Mouse (Mus musculus): ENCODE results near the gene Sik1. TPM values are rescaled to one million over a fixed set of nuclear protein-coding genes. Genes with fewer than 3 reads are reported as not detected.

Sik1 gene
- polyA plus RNA-seq, 1 experiment from 2014 or later = 5.3 TPM

DNA sequence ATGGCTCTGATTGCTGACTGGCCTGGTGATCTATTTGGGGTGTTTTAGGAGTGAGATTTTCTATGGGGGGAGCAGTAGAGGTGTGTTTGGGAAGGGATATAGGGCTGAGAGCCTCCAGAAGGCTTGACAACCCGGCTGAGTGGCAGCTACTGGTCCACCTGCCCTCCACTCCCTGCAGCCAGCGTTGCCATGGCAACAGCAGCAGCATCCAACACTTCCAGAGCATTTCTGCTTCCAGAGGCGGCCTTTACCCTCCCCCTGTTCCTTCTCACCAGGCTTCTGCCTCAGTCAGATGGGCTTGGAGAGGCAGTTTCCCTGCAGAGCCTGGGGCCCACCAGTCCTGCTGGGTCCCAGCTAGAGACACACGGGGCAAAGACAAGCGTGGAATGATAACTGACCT is 38.4 kb downstream of the Sik1 start:
- Histone ChIP-seq H3K27me3 (no peaks in the 10 kb centered on the region), H3K4me2 (no peak overlapping the region), H3K9me3 (replicated peaks) (no peaks in the 10 kb centered on the region), H3K27ac (replicated peaks) (no peak overlapping the region), H3K4me3 (replicated peaks) (no peak overlapping the region), H3K9ac (no peak overlapping the region), H3K36me3 (replicated peaks) (no peaks in the 10 kb centered on the region), H3K4me1 (replicated peaks) (peaks cover 12% of the 10 kb centered on the region)
- ATAC-seq (ENCODE audit: insufficient read depth) = no peak
- WGBS (ENCODE audit: insufficient replicate concordance) = 39% methylated on average over 5 of the region's 5 CpGs

GRCm38 (mm10) chr17:31814848-31815247 is 40.8 kb downstream of the Sik1 start:
- no peaks in the 10 kb centered on the region for H3K9me3 ChIP-seq (replicated peaks)
- no peaks in the 10 kb centered on the region for H3K36me3 ChIP-seq (replicated peaks)
- H3K27ac ChIP-seq (replicated peaks) = no peak overlapping the region
- no peaks in the 10 kb centered on the region for H3K4me1 ChIP-seq (replicated peaks)
- no peaks in the 10 kb centered on the region for H3K27me3 ChIP-seq
- no peak for ATAC-seq (ENCODE audit: insufficient read depth)
- H3K4me3 ChIP-seq (replicated peaks) = no peak overlapping the region
- no peak overlapping the region for H3K4me2 ChIP-seq
- 63% methylated on average over 1 of the region's 1 CpGs for WGBS (ENCODE audit: insufficient replicate concordance)
- H3K9ac ChIP-seq = no peak overlapping the region

DNA sequence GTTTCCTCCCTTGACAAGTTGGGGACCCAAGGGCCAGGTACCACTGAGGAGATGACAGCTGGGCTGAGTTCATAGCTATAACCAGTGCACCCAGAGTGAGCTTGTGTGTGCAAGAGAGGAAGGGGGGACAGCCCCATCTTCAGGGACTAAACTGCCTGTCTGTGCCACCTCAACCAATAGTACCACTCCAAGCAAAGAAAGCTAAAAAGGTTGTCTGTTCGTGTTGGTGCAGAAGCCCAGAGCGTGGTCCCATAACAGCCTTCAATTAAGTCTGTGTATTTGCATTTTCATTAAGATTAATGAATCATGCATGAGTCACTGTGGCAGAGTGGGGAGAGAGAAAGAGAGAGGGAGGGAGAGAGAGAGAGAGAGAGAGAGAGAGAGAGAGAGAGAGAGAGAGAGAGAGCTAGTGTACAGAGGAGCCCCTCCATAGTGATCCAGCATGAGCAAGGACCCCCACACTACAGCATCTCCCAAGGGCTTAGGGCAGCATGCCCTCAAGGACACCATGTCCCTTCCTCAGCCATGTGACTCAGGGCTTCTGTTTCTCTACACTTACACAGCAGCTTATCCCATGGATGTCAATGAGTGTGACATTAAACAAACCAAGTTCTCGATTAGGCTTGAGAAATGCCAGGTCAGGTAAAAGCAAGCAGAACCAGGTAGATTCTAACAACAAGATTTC is 41.5 kb downstream of the Sik1 start:
- H3K27ac ChIP-seq (replicated peaks) = no peak overlapping the region
- H3K9ac ChIP-seq = no peak overlapping the region
- no peaks in the 10 kb centered on the region for H3K27me3 ChIP-seq
- no peak overlapping the region for H3K4me3 ChIP-seq (replicated peaks)
- no peaks in the 10 kb centered on the region for H3K4me1 ChIP-seq (replicated peaks)
- no peaks in the 10 kb centered on the region for H3K9me3 ChIP-seq (replicated peaks)
- H3K4me2 ChIP-seq = no peak overlapping the region
- WGBS (ENCODE audit: insufficient replicate concordance) = 55% methylated on average over 3 of the region's 3 CpGs
- no peaks in the 10 kb centered on the region for H3K36me3 ChIP-seq (replicated peaks)
- ATAC-seq (ENCODE audit: insufficient read depth) = no peak

GRCm38 (mm10) chr17:31811333-31811732 is 44.3 kb downstream of the Sik1 start:
- 49% methylated on average over 4 of the region's 4 CpGs for WGBS (ENCODE audit: insufficient replicate concordance)
- no peak overlapping the region for H3K27ac ChIP-seq (replicated peaks)
- H3K4me3 ChIP-seq (replicated peaks) = no peak overlapping the region
- no peak overlapping the region for H3K9ac ChIP-seq
- ATAC-seq (ENCODE audit: insufficient read depth) = no peak
- no peaks in the 10 kb centered on the region for H3K4me1 ChIP-seq (replicated peaks)
- H3K27me3 ChIP-seq = no peaks in the 10 kb centered on the region
- H3K36me3 ChIP-seq (replicated peaks) = no peaks in the 10 kb centered on the region
- no peaks in the 10 kb centered on the region for H3K9me3 ChIP-seq (replicated peaks)
- no peak overlapping the region for H3K4me2 ChIP-seq

- no peak overlapping the region for H3K4me2 ChIP-seq
- no peaks in the 10 kb centered on the region for H3K9me3 ChIP-seq (replicated peaks)
- H3K9ac ChIP-seq = no peak overlapping the region
- 0 out of 2 replicates have a peak, but pooled peaks cover 3% of the 10 kb centered on the region for H3K4me1 ChIP-seq (replicated peaks)
- no peaks in the 10 kb centered on the region for H3K27me3 ChIP-seq
- no peak overlapping the region for H3K4me3 ChIP-seq (replicated peaks)
- no peaks in the 10 kb centered on the region for H3K36me3 ChIP-seq (replicated peaks)
- WGBS (ENCODE audit: insufficient replicate concordance) = 60% methylated on average over 19 of the region's 19 CpGs
- ATAC-seq (ENCODE audit: insufficient read depth) = no peak
- H3K27ac ChIP-seq (replicated peaks) = no peak overlapping the region
These were observed 45.7 kb downstream of the Sik1 start for GRCm38 (mm10) chr17:31809894-31810293.

- H3K9ac ChIP-seq = no peak overlapping the region
- H3K27ac ChIP-seq (replicated peaks) = no peak overlapping the region
- ATAC-seq (ENCODE audit: insufficient read depth) = no peak
- H3K4me1 ChIP-seq (replicated peaks) = 0 out of 2 replicates have a peak, but pooled peaks cover 3% of the 10 kb centered on the region
- WGBS (ENCODE audit: insufficient replicate concordance) = 69% methylated on average over 7 of the region's 7 CpGs
- H3K36me3 ChIP-seq (replicated peaks) = no peaks in the 10 kb centered on the region
- H3K9me3 ChIP-seq (replicated peaks) = no peaks in the 10 kb centered on the region
- H3K4me2 ChIP-seq = no peak overlapping the region
- H3K4me3 ChIP-seq (replicated peaks) = no peak overlapping the region
- H3K27me3 ChIP-seq = no peaks in the 10 kb centered on the region
These were observed 46.5 kb downstream of the Sik1 start for GRCm38 (mm10) chr17:31809136-31809535.

GRCm38 (mm10) chr17:31808082-31808875 is 47.3 kb downstream of the Sik1 start:
- 42% methylated on average over 10 of the region's 10 CpGs for WGBS (ENCODE audit: insufficient replicate concordance)
- Histone ChIP-seq H3K4me2 (no peak overlapping the region), H3K36me3 (replicated peaks) (no peaks in the 10 kb centered on the region), H3K4me1 (replicated peaks) (0 out of 2 replicates have a peak, but pooled peaks cover 3% of the 10 kb centered on the region), H3K27ac (replicated peaks) (no peak overlapping the region), H3K9ac (no peak overlapping the region), H3K4me3 (replicated peaks) (no peak overlapping the region), H3K27me3 (no peaks in the 10 kb centered on the region), H3K9me3 (replicated peaks) (no peaks in the 10 kb centered on the region)
- ATAC-seq (ENCODE audit: insufficient read depth) = no peak

- WGBS (ENCODE audit: insufficient replicate concordance) = 57% methylated on average over 3 of the region's 3 CpGs
- no peak for ATAC-seq (ENCODE audit: insufficient read depth)
- Histone ChIP-seq H3K9ac (no peak overlapping the region), H3K4me1 (replicated peaks) (0 out of 2 replicates have a peak, but pooled peaks cover 3% of the 10 kb centered on the region), H3K4me2 (no peak overlapping the region), H3K27me3 (no peaks in the 10 kb centered on the region), H3K9me3 (replicated peaks) (no peaks in the 10 kb centered on the region), H3K4me3 (replicated peaks) (no peak overlapping the region), H3K36me3 (replicated peaks) (no peaks in the 10 kb centered on the region), H3K27ac (replicated peaks) (no peak overlapping the region)
These were observed 49.1 kb downstream of the Sik1 start for GRCm38 (mm10) chr17:31806496-31806895.

GRCm38 (mm10) chr17:31806025-31806424 is 49.6 kb downstream of the Sik1 start:
- no peak overlapping the region for H3K9ac ChIP-seq

GRCm38 (mm10) chr17:31805585-31805984 is 50.0 kb downstream of the Sik1 start:
- no peaks in the 10 kb centered on the region for H3K36me3 ChIP-seq (replicated peaks)
- no peaks in the 10 kb centered on the region for H3K27me3 ChIP-seq
- H3K4me2 ChIP-seq = no peak overlapping the region
- 0 out of 2 replicates have a peak, but pooled peaks cover 3% of the 10 kb centered on the region for H3K4me1 ChIP-seq (replicated peaks)
- WGBS (ENCODE audit: insufficient replicate concordance) = 18% methylated on average over 4 of the region's 4 CpGs
- ATAC-seq (ENCODE audit: insufficient read depth) = no peak
- no peaks in the 10 kb centered on the region for H3K9me3 ChIP-seq (replicated peaks)
- H3K9ac ChIP-seq = no peak overlapping the region
- no peak overlapping the region for H3K4me3 ChIP-seq (replicated peaks)
- no peak overlapping the region for H3K27ac ChIP-seq (replicated peaks)

More at GRCm38 (mm10) chr17:31806025-31806424, 49.6 kb downstream of the Sik1 start:
- H3K36me3 ChIP-seq (replicated peaks) = no peaks in the 10 kb centered on the region
- no peak overlapping the region for H3K27ac ChIP-seq (replicated peaks)
- no peaks in the 10 kb centered on the region for H3K9me3 ChIP-seq (replicated peaks)
- no peak overlapping the region for H3K4me2 ChIP-seq
- H3K4me1 ChIP-seq (replicated peaks) = 0 out of 2 replicates have a peak, but pooled peaks cover 3% of the 10 kb centered on the region
- H3K27me3 ChIP-seq = no peaks in the 10 kb centered on the region
- no peak overlapping the region for H3K4me3 ChIP-seq (replicated peaks)
- WGBS (ENCODE audit: insufficient replicate concordance) = 47% methylated on average over 8 of the region's 8 CpGs
- ATAC-seq (ENCODE audit: insufficient read depth) = no peak

DNA sequence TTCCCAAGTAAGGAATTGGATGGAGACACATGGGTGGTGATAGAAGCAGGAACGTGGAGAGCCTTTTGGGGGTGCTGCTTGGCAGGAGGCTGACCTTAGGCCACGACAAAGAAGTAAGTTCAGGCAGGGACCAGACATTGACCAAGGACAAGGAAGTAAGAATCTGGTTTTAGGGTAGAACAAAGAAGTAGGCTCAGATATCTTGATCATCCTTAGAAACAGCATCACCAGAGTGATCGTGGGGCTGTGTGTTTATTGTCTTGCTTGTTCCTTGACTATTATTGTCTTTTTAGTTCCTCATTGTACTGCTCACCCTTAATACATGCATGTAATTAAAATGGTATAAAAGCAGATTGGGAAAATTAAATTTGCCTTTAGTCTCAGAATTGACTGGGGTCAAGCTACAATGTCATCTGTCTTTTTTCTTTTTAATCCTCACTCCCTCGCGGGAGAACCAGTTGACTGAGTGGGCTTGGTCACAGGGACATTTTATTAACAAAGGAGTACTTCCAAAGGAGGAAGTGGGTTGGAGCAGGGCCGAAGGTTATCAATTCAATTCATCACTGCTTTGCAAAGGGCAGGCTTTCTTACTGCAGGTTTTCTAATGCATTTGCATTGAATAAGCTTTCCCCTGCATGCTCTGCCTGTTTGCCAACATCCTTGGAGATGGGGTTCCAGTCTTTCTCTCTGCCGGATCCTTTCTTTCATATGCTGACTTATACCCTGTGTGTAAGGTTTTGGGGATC is 53.2 kb downstream of the Sik1 start:
- no peak for ATAC-seq (ENCODE audit: insufficient read depth)
- no peak overlapping the region for H3K4me2 ChIP-seq
- no peak overlapping the region for H3K27ac ChIP-seq (replicated peaks)
- 33% methylated on average over 7 of the region's 7 CpGs for WGBS (ENCODE audit: insufficient replicate concordance)
- no peaks in the 10 kb centered on the region for H3K9me3 ChIP-seq (replicated peaks)
- H3K4me3 ChIP-seq (replicated peaks) = no peak overlapping the region
- H3K4me1 ChIP-seq (replicated peaks) = 0 out of 2 replicates have a peak, but pooled peaks cover 3% of the 10 kb centered on the region
- H3K36me3 ChIP-seq (replicated peaks) = no peaks in the 10 kb centered on the region
- no peak overlapping the region for H3K9ac ChIP-seq
- H3K27me3 ChIP-seq = no peaks in the 10 kb centered on the region
